ENCODE assay signal across 8 mouse cellular contexts in the genomic region with DNA sequence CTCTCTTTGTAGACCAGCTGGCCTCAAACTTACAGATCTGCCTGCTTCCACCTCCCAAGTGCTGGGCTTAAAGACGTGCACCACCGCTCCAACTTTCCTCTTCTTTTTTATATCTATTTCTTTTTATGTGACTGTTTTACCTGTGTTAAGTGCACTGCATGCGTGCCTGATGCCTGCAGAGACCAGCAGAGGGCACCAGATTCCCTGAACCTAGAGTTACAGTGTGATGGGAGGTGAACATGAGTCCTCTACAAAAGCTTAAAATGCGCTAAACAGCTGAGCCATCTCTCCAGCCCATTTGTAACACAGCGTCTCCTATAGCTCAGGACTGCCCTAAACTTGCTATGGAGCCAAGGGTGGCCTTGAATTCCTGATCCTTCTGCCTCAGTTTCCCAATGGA. TPM values are rescaled to one million over a fixed set of nuclear protein-coding genes. Genes with fewer than 3 reads are reported as not detected.
DNase-seq lines count a peak whose midpoint lies in the region; ATAC-seq and TF ChIP-seq lines count a peak whose summit lies in the region.

No protein-coding gene starts in this region.

- H3K4me3 ChIP-seq in heart, embryonic 11.5 days (ENCODE audit: low read depth, low read length) = no peak overlapping the region
- H3K4me3 ChIP-seq in CH12.LX (replicated peaks in 1 of 3; ENCODE audit: low read depth in 2 of 3, low read length in 2 of 3, poor library complexity in 1 of 3) = no peak overlapping the region
- no peak overlapping the region for H3K4me3 ChIP-seq in heart, embryonic 12.5 days

- in situ Hi-C loops in CH12.LX (cut with MboI; ENCODE audit: low pct_ligation_motif_present, low pct_unique_long_range_greater_than_20kb, low sequenced_read_pairs) = loop anchor here (5.0 kb wide), 1 partner anchor 60 kb away; a partner anchor contains a TSS

- no peak for TF ChIP-seq POLR2A in CH12.LX (IDR thresholded peaks at IDR 0.05; ENCODE audit: low read depth, low read length)

- peak; percentile 76 for TF ChIP-seq RAD21 in CH12.LX (IDR thresholded peaks at IDR 0.05; ENCODE audit: low read depth, low read length)

- H3K27ac ChIP-seq in heart, embryonic 11.5 days (ENCODE audit: low read depth, low read length) = no peak overlapping the region
- no peak overlapping the region for H3K27ac ChIP-seq in CH12.LX (ENCODE audit: insufficient read depth, low read depth)
- no peak overlapping the region for H3K27ac ChIP-seq in heart, embryonic 12.5 days (ENCODE audit: poor library complexity, severe bottlenecking)

- dilution Hi-C loops in CH12.LX (cut with MboI; ENCODE audit: extremely low pct_ligation_motif_present, extremely low pct_unique_long_range_greater_than_20kb, low sequenced_read_pairs) = no loop called here

- WGBS in heart, embryonic 11.5 days (ENCODE audit: insufficient replicate concordance) = 52% methylated on average over 5 of the region's 5 CpGs
- 50% methylated on average over 5 of the region's 5 CpGs for WGBS in heart, embryonic 12.5 days

- H3K9me3 ChIP-seq in heart, embryonic 11.5 days (replicated peaks; ENCODE audit: control insufficient read depth, low read length) = no peaks in the 10 kb centered on the region
- peaks cover 12% of the 10 kb centered on the region for H3K9me3 ChIP-seq in CH12.LX (replicated peaks; ENCODE audit: low read length)
- peaks cover 14% of the 10 kb centered on the region for H3K9me3 ChIP-seq in heart, embryonic 12.5 days (replicated peaks)

- H3K9ac ChIP-seq in heart, embryonic 11.5 days (ENCODE audit: low read depth, low read length) = no peak overlapping the region
- H3K9ac ChIP-seq in CH12.LX (ENCODE audit: insufficient read depth, low read depth) = no peak overlapping the region
- H3K9ac ChIP-seq in heart, embryonic 12.5 days = no peak overlapping the region

- no peaks in the 10 kb centered on the region for H3K79me2 ChIP-seq in CH12.LX (replicated peaks; ENCODE audit: control insufficient read depth, extremely low read depth, insufficient read depth, poor library complexity, severe bottlenecking)

- TF ChIP-seq CTCF in CH12.LX (conservative IDR thresholded peaks at IDR 0.05 in 1 of 2, IDR thresholded peaks at IDR 0.05 in 1 of 2; ENCODE audit: low read depth in 2 of 2, low read length in 2 of 2) = peak; percentile 49 to 88; a peak in 3 of 4 replicates

- no peaks in the 10 kb centered on the region for H3K4me1 ChIP-seq in heart, embryonic 11.5 days (ENCODE audit: control insufficient read depth, insufficient read depth, low read length)
- H3K4me1 ChIP-seq in CH12.LX (ENCODE audit: control insufficient read depth in 1 of 2, insufficient read depth in 2 of 2) = peaks cover 0 to 5% of the 10 kb centered on the region in 2 experiments; a peak in 2 of 4 replicates
- no peaks in the 10 kb centered on the region for H3K4me1 ChIP-seq in heart, embryonic 12.5 days (replicated peaks)

- no peaks in the 10 kb centered on the region for H3K36me3 ChIP-seq in heart, embryonic 11.5 days (ENCODE audit: control insufficient read depth, insufficient read depth, low read length)
- H3K36me3 ChIP-seq in CH12.LX (replicated peaks in 1 of 2; ENCODE audit: control insufficient read depth in 1 of 2, insufficient read depth in 1 of 2, low read length in 1 of 2) = no peaks in the 10 kb centered on the region
- H3K36me3 ChIP-seq in heart, embryonic 12.5 days = no peaks in the 10 kb centered on the region

- no peak for ATAC-seq in heart, embryonic 11.5 days (replicated peaks; ENCODE audit: insufficient number of reproducible peaks, low FRiP score, low TSS enrichment)
- peak; percentile 76 for ATAC-seq in megakaryocyte, adult 5-6 weeks (ENCODE audit: poor library complexity, severe bottlenecking)
- no peak for ATAC-seq in heart, embryonic 12.5 days (ENCODE audit: insufficient number of reproducible peaks, low FRiP score)

- peaks cover 25% of the 10 kb centered on the region for H3K27me3 ChIP-seq in heart, embryonic 11.5 days (ENCODE audit: control insufficient read depth, insufficient read depth, low read length)
- peaks cover 48% of the 10 kb centered on the region for H3K27me3 ChIP-seq in CH12.LX (replicated peaks)
- H3K27me3 ChIP-seq in heart, embryonic 12.5 days (replicated peaks) = peaks cover 27% of the 10 kb centered on the region

- DNase-seq in heart, adult 11 months = peak; percentile 85
- peak; percentile 63 for DNase-seq in CH12.LX (ENCODE audit: extremely low read depth)
- peak; percentile 64 for DNase-seq in c-Kit-positive CD71-positive TER-119-positive erythroid progenitor cells, embryonic 14.5 days (ENCODE audit: low spot score)
- DNase-seq in neural tube, embryonic 10.5 days (ENCODE audit: extremely low spot score, low spot score) = no peak
- DNase-seq in urinary bladder, postnatal 36 days (ENCODE audit: low spot score in 2 of 2) = no peak

- no peak overlapping the region for H3K4me2 ChIP-seq in heart, embryonic 11.5 days
- no peak overlapping the region for H3K4me2 ChIP-seq in CH12.LX (ENCODE audit: insufficient read depth, low read depth, poor library complexity, severe bottlenecking)
- H3K4me2 ChIP-seq in heart, embryonic 12.5 days = no peak overlapping the region

- no peak for TF ChIP-seq EP300 in CH12.LX (IDR thresholded peaks at IDR 0.05; ENCODE audit: low read length)

TF ChIP-seq in CH12.LX, 34 proteins besides CTCF, POLR2A, EP300 and RAD21:
- TF ChIP-seq SMC3 (IDR thresholded peaks at IDR 0.05; ENCODE audit: low read depth, low read length) = peak; percentile 78
- TF ChIP-seq TCF12 (IDR thresholded peaks at IDR 0.05; ENCODE audit: low read depth, low read length) = no peak
- peak; percentile 57; the same call in 1 of the 2 replicates for TF ChIP-seq MYC (IDR thresholded peaks at IDR 0.05; ENCODE audit: low read depth, low read length)

RNA-seq across cellular contexts. Expression of a gene that starts 9.9 kb away (rescaled TPM):
- polyA plus RNA-seq in heart, embryonic 11.5 days (2014; fragmentation: Nextera tagmentation; extraction: Ambion mirVana) = 0.23 and 0.30 TPM in 2 replicates
- total RNA-seq in CH12.LX (2012; rRNA removed) (0.29 and 0.38 TPM in 2 replicates), CH12.LX (2014; rRNA removed) (0.18 and 0.21 TPM in 2 replicates)
- 0.20 and 0.24 TPM in 2 replicates for polyA plus RNA-seq in CH12.LX (2012; ENCODE audit: insufficient read length, low read depth)
- total RNA-seq in megakaryocyte, adult 5-6 weeks (2015) = 0.13 and 0.32 TPM in 2 replicates
- 0.07 and 0.20 TPM in 2 replicates for total RNA-seq in megakaryocyte, adult 5-6 weeks (2017)
- 0.26 TPM in 2 replicates for polyA plus RNA-seq in heart, embryonic 12.5 days (2016; fragmentation: Nextera tagmentation; extraction: Ambion mirVana)

RNA-seq across cellular contexts. Expression of a gene that starts 10.2 kb away (rescaled TPM):
- polyA plus RNA-seq in heart, embryonic 11.5 days (2014; fragmentation: Nextera tagmentation; extraction: Ambion mirVana) = 106 and 121 TPM in 2 replicates
- 6.3 and 9.4 TPM in 2 replicates for total RNA-seq in CH12.LX (2012; rRNA removed)
- total RNA-seq in CH12.LX (2014; rRNA removed) = 2.8 and 4.3 TPM in 2 replicates
- 5.0 and 7.6 TPM in 2 replicates for polyA plus RNA-seq in CH12.LX (2012; ENCODE audit: insufficient read length, low read depth)
- total RNA-seq in megakaryocyte, adult 5-6 weeks (2015) = 35.3 and 42.0 TPM in 2 replicates
- 15.5 and 16.2 TPM in 2 replicates for total RNA-seq in megakaryocyte, adult 5-6 weeks (2017)
- polyA plus RNA-seq in heart, embryonic 12.5 days (2016; fragmentation: Nextera tagmentation; extraction: Ambion mirVana) = 68.4 and 82.4 TPM in 2 replicates

RNA-seq across cellular contexts. Expression of a gene that starts 36.0 kb away (rescaled TPM):
- polyA plus RNA-seq in heart, embryonic 11.5 days (2014; fragmentation: Nextera tagmentation; extraction: Ambion mirVana) = 19.9 and 20.3 TPM in 2 replicates
- 2.6 and 2.8 TPM in 2 replicates for total RNA-seq in CH12.LX (2012; rRNA removed)
- 2.7 and 3.9 TPM in 2 replicates for total RNA-seq in CH12.LX (2014; rRNA removed)
- 1.8 and 2.7 TPM in 2 replicates for polyA plus RNA-seq in CH12.LX (2012; ENCODE audit: insufficient read length, low read depth)
- 5.8 and 7.8 TPM in 2 replicates for total RNA-seq in megakaryocyte, adult 5-6 weeks (2015)
- total RNA-seq in megakaryocyte, adult 5-6 weeks (2017) = 11.1 and 11.6 TPM in 2 replicates
- 22.8 and 23.3 TPM in 2 replicates for polyA plus RNA-seq in heart, embryonic 12.5 days (2016; fragmentation: Nextera tagmentation; extraction: Ambion mirVana)

RNA-seq across cellular contexts. Expression of a gene that starts 49.2 kb away (rescaled TPM):
- polyA plus RNA-seq in heart, embryonic 11.5 days (2014; fragmentation: Nextera tagmentation; extraction: Ambion mirVana) = 37.5 and 38.8 TPM in 2 replicates
- total RNA-seq in CH12.LX (2012; rRNA removed) (8.0 and 8.3 TPM in 2 replicates), CH12.LX (2014; rRNA removed) (8.1 and 9.1 TPM in 2 replicates)
- 5.0 and 7.4 TPM in 2 replicates for polyA plus RNA-seq in CH12.LX (2012; ENCODE audit: insufficient read length, low read depth)
- total RNA-seq in megakaryocyte, adult 5-6 weeks (2015) = 17.4 and 18.9 TPM in 2 replicates
- total RNA-seq in megakaryocyte, adult 5-6 weeks (2017) = 11.2 and 19.7 TPM in 2 replicates
- polyA plus RNA-seq in heart, embryonic 12.5 days (2016; fragmentation: Nextera tagmentation; extraction: Ambion mirVana) = 35.3 and 35.9 TPM in 2 replicates

Comparison
In these comparisons a context has a peak if more than half of its experiments do, and no peak if none do; other contexts are left out.
1. DNase-seq: peak in heart, adult 11 months (single experiment), CH12.LX (single experiment) and c-Kit-positive CD71-positive TER-119-positive erythroid progenitor cells, embryonic 14.5 days (single experiment); none in neural tube, embryonic 10.5 days (single experiment) and urinary bladder, postnatal 36 days (0 of 2).